Mouse (Mus musculus): Measurements from ENCODE around the gene Wfs1.

Wfs1 gene

DNA sequence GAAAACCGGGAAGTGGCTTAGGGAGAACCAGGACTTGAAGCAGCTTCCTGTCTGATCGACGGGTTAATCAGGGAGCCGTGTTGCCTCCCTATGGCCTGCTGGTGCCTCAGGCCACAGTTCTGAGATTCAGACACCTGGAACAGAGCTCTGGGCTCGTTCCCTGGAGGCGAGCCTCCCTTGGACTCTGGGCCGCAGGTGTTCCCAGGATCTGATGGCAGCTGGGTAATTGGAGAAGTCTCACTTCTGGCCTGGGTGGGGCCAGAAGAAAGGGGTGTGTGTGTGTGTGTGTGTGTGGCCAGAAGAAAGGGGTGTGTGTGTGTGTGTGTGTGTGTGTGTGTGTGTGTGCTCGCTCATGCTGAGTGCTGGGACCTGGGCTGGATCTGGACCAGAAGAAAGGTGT lies 55.6 kb downstream of the Wfs1 start:
- no peak for DNase-seq (ENCODE audit: low spot score in 2 of 2)

- no peak for DNase-seq (ENCODE audit: low spot score in 2 of 2)
Observed at GRCm38 (mm10) chr5:36929376-36929775, 59.6 kb downstream of the Wfs1 start.

DNA sequence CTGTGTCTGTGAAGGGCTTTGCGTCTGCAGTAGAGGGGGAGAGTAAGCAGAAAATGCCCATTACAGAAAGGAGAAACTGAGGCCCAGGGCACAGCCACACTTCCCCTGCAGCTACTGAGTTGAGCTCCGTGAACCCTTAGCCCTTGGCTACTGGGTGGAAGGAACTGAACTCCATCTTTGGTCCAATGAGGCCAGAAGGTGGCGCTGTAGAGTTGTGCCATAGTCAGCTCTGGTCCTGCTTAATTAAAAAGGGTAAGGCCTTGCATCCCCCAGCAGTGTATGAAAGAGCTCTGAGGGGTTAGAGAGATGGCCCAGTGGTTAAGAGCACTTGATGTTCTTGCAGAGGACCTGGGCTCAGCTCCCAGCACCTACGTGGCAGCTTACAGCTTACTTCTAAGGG lies 60.3 kb downstream of the Wfs1 start:
- DNase-seq (ENCODE audit: low spot score in 2 of 2), result no peak

DNA sequence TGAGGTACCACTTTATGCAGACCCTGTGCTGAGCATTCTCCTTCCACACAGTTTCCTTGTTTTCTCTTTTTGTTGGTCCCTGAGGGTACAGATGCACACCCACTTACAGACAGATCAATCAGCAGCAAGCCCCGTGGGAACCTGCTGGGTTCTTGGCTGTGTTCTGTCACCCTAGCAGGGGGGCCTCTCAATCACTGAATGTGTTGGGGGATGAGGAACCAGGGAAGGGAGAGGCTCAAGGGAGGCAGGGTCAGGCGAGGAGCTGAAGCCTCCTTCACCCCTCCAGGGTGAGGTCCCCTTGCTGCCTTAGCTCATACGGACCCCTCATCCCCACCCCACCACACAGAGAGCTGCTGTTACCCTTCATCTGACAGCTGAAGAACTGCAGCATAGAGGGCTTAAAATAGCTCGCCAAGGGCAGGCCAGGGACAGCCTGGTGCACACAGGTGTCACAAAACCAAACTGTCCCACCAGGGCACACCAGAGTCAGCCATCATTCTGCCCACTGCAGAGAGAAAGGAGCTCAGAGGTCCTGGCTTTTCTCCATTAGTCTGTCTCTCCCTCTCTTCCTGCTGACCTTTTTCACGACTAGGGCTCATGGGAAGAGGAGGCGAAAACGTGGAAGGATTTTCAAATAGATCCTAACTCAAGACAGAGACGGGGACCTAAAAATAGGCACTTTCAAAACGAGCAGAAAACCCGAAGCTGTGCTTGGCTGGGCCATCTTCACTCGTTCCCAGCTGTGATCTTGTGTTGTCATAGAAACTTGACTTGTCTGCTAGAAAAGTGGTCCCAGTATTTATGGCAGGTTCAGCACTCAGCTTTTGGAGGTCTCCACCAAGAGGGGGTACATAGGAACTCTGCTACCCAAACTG lies 64.9 kb downstream of the Wfs1 start:
- DNase-seq (ENCODE audit: low spot score in 2 of 2), result no peak

DNA sequence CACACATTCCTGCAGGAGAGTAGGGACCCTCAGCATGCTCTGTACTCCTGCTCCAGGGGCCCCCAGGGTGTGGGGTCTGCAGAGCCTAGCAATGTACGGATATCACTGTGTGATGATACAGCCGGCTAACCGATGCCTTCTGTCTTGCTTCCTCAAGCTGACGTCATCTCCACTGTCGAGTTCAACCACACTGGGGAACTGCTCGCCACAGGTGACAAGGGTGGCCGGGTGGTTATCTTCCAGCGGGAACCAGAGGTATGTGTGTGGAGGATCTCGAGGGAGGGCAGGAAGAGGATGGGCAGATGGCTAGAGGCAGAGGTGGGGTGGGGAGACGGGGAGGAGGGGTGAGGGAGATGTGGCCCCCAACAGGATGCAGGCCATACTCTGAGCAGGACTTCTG lies 66.2 kb downstream of the Wfs1 start:
- DNase-seq (ENCODE audit: low spot score in 2 of 2), result no peak

- DNase-seq (ENCODE audit: low spot score in 2 of 2), result no peak
Observed at GRCm38 (mm10) chr5:36921871-36922270, 67.1 kb downstream of the Wfs1 start.

DNA sequence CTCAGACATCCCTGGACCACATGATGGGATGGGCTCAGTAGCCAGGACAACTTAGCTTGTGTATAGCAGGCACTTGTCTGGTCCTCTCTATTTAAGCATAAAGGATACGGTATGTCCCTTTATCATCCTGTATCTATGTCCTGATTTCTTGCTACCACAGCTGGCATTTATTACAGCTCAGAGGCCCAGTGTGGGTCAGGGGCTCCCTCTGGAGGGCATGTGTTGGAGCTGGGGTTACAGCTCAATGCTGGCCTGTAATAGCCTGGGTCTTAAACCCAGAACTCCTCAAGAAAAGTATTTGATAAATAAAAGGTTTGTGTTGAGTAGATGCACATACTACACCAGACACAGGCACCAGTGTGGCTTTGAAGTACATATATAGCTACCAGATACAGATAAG lies 68.9 kb downstream of the Wfs1 start:
- no peak for DNase-seq (ENCODE audit: low spot score in 2 of 2)

DNA sequence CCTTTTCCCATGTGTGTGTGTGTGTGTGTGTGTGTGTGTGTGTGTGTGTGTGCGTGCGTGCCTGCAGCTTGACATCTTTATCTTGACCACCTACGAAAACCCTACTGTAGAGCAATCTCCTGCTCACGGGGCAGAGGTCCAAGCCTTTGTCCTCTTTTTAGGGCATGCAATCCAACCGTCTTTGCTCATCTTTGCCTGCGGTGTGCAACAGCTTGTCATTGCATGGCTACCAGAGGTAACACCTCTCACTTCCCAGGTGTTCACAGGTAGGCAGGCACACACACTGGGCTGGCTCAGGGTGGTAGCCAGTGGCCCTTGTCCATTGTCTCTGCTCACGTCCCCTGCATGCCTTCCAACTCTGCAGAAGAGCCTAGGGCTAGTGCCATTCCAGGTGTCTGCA lies 71.0 kb downstream of the Wfs1 start:
- no peak for DNase-seq (ENCODE audit: low spot score in 2 of 2)

- DNase-seq (ENCODE audit: low spot score in 2 of 2), result no peak
Observed at GRCm38 (mm10) chr5:36917245-36917644, 71.8 kb downstream of the Wfs1 start.

GRCm38 (mm10) chr5:36916581-36916980 lies 72.4 kb downstream of the Wfs1 start:
- no peak for DNase-seq (ENCODE audit: low spot score in 2 of 2)

Data from frontal cortex, postnatal 25 days (tissue).